Mouse (Mus musculus) regulatory T cell (primary cell): ENCODE measurements at regions not wholly inside any gene's neighbourhood (a gene's known extent, or its start where the extent isn't known, plus 50 kb on each side); places are given as distances from the start of the nearest gene placed in this dataset.

Source experiments
- in situ Hi-C: fragments of 300-600 bp; cut with MboI, MseI; formaldehyde crosslinking; loops from one replicate; pipeline ENCODE4 v1.15.1; 2025; ENCODE audit warnings: high pct_unique_total_duplicates

DNA sequence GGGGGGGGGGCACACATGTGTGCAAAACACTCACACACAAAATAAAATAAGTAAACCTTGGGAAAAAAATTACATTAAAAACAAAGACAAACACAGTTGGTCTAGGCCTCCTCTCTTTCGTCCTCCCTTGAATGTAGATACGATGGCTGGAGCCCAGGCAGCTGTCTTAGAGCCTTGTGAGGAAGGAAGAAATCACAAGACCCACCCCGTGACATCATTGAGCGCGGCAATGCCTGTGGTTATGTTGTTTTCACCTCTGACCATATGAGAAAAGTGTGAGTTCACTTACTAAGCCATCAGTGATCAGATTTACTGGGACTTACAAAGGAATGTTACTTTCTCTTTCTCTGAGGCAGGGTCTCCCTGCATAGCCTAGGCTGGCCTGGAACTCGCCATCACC is 64.8 kb upstream of the Slc6a6 start:
- in situ Hi-C loops = no loop called here

DNA sequence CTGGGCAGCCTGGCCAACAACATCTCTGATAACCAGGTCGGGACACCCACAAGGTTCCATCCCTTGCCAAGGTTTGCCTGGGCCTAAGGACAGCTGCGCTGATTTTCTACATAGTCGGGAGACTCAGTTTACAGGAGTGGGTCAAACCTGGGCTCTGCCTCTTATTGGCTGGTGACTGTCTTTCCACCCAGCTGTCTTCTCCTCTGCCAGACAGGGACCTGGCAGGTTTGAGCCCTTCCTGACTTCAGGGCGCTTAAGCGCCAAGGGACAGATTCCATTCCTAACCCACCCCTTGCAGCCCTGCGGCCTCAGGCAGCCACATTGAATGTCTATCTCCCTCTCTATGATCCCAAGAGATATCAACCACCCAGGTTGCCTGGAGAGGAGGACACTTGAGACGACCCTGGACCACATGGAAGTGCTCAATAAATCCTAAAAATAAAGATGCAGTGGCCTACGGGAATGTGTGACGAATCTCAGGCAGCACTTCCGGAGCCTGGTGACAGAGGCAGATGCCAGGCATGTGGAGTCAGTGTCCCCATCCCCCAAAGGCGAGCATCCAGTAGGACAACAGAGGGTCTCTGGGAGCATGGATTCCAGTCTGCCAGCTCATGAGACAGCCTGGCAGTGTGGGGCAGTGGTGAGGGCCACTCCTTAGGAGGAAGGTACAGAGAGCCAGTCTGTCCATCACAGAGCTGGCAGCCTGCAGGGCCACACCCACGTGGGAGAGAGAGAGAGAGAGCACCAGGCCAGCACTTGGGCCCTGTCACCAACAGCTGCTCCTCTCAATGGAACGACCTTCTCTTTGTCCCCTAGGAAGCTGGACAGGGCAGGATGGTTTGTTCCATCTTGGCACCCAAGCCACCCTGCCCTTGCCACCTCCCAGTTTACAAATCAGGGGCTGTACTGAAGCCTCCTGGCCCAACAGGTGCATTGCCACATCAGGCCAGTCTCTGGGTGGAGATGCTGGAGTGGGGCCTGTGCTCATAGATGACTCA is 63.8 kb upstream of the Slc6a6 start:
- in situ Hi-C loops = no loop called here

- in situ Hi-C loops = no loop called here
These were observed 62.4 kb upstream of the Slc6a6 start for GRCm38 (mm10) chr6:91621437-91621836.

DNA sequence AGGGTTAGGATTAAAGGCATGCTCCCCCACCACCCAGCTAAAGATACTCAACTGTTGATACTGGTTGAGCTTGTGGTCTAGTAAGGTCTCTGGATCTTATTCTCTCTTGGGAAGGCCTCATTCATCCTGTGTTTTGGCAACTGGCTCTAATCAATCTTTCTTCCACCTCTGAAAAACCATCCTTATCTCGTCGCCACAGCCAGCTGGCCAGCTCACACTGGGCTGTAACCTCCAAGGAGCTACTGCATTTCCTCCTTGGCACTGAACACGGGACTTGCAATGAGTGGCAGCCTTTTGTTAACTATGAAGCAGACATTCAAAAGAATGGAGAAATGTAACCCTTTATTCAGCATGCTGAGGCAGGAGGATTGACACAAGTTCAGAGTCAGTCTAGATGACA is 61.4 kb upstream of the Slc6a6 start:
- in situ Hi-C loops = no loop called here

- in situ Hi-C loops = no loop called here
These were observed 60.2 kb upstream of the Slc6a6 start for GRCm38 (mm10) chr6:91623646-91624045.

GRCm38 (mm10) chr6:91629230-91629629 is 54.6 kb upstream of the Slc6a6 start:
- in situ Hi-C loops = no loop called here

DNA sequence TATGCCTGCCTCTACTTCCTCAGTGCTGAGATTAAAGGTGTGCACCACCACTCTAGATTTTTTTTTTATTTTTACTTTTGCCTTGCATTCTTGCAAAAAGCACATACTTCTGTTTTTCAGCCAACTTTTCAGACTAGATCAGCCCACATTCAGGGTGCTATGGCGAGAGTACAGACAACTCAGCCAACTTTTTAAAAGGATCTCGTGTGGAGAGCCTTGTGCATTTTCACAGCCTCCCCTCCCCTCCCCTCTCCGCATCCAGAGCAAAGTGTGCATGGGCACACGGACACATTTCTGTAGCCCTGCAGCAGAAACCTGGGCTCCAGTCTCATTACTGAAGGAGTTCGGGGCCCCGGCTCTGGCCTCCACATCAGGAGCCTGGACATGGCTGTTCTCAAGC is 52.6 kb upstream of the Slc6a6 start:
- in situ Hi-C loops = no loop called here
